Mouse (Mus musculus) liver, embryonic 14.5 days (tissue): Measurements from ENCODE around the gene Sel1l3.

Experiments used
- CTCF ChIP-seq: IDR thresholded peaks from 2 replicates; pipeline ENCODE4 v1.5.1; 2016; ENCODE audit warnings: antibody characterized with exemption, low read depth, control low read depth
- EP300 ChIP-seq: IDR thresholded peaks from 2 replicates; pipeline ENCODE4 v1.6.1; 2016; ENCODE audit warnings: antibody characterized with exemption, low read depth

DNA sequence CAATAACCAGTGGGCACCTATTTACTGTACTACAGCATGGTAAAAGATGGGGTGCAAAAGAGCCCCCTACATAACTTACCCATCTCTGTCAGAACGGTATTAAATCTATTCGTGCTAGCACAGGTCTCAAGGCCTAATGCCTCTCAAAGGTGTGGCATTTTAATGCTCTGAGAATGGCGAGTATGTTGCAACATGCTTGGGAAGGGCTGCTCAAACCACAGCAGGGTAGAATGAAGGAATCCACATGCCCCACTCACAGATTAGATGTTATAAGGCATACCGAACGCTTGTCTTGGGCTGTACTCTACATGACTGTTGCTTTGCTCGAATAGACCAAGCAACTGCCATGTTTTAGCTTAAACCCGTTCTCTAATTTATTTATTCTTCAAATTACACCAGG, 25.5 kb upstream of the Sel1l3 start:
- TF ChIP-seq CTCF (no peak), EP300 (no peak)
